Mouse (Mus musculus): ENCODE measurements around the gene Coq10b. TPM values are rescaled to one million over a fixed set of nuclear protein-coding genes. Genes with fewer than 3 reads are reported as not detected.
A peak's percentile ranks its signal among the peaks of the same experiment; 100 is the strongest.

Gene Coq10b
- polyA plus RNA-seq, 1 experiment from 2014 or later: 32.9 TPM

GRCm38 (mm10) chr1:55026444-55027252 is 25.9 kb upstream of the Coq10b start:
- H3K9ac ChIP-seq (replicated peaks; ENCODE audit: low read depth): peak overlapping the region; percentile 99
- H3K4me1 ChIP-seq (ENCODE audit: insufficient read depth, low read depth, low read length): peaks cover 9% of the 10 kb centered on the region; the same call in 1 of the 2 replicates
- no peak for TF ChIP-seq CTCF (IDR thresholded peaks at IDR 0.05)
- no peak for TF ChIP-seq EP300 (IDR thresholded peaks at IDR 0.05)
- no peaks in the 10 kb centered on the region for H3K9me3 ChIP-seq (ENCODE audit: low read length)
- no peaks in the 10 kb centered on the region for H3K36me3 ChIP-seq (ENCODE audit: insufficient read depth, low read length)
- DNase-seq (ENCODE audit: low spot score) (peak; percentile 60), ATAC-seq (peak; percentile 62)
- H3K4me2 ChIP-seq (replicated peaks; ENCODE audit: low read depth, low read length): peak overlapping the region; percentile 56
- no peaks in the 10 kb centered on the region for H3K27me3 ChIP-seq (replicated peaks; ENCODE audit: insufficient read depth, low read length)
- H3K27ac ChIP-seq (ENCODE audit: low read length): peak overlapping the region; percentile 96
- WGBS: under 1% methylated on average over 52 of the region's 55 CpGs
- H3K4me3 ChIP-seq (ENCODE audit: low read depth, low read length): peak overlapping the region; percentile 94

GRCm38 (mm10) chr1:55027253-55027801 is 25.2 kb upstream of the Coq10b start, which contains the start of gene Sf3b1:
Sf3b1 (minus strand) TSS chr1:55027481.
- 2% methylated on average over 45 of the region's 46 CpGs for WGBS

GRCm38 (mm10) chr1:55027966-55028365 is 24.6 kb upstream of the Coq10b start:
- Histone ChIP-seq H3K27ac (ENCODE audit: low read length) (peak overlapping the region; percentile 96), H3K27me3 (replicated peaks; ENCODE audit: insufficient read depth, low read length) (no peaks in the 10 kb centered on the region)
- no peak for ATAC-seq

More at GRCm38 (mm10) chr1:55027253-55027801, 25.2 kb upstream of the Coq10b start, which contains the start of gene Sf3b1:
- peaks cover 9% of the 10 kb centered on the region; the same call in 1 of the 2 replicates for H3K4me1 ChIP-seq (ENCODE audit: insufficient read depth, low read depth, low read length)
- DNase-seq (ENCODE audit: low spot score) (peak; percentile 98), ATAC-seq (peak; percentile 99)
- no peaks in the 10 kb centered on the region for H3K27me3 ChIP-seq (replicated peaks; ENCODE audit: insufficient read depth, low read length)
- no peak for TF ChIP-seq CTCF (IDR thresholded peaks at IDR 0.05)
- no peak for TF ChIP-seq EP300 (IDR thresholded peaks at IDR 0.05)
- H3K9me3 ChIP-seq (ENCODE audit: low read length): no peaks in the 10 kb centered on the region
- peak within 1 kb of the TSS; percentile 94 for H3K4me3 ChIP-seq (ENCODE audit: low read depth, low read length)
- H3K27ac ChIP-seq (ENCODE audit: low read length): peak within 1 kb of the TSS; percentile 96
- H3K36me3 ChIP-seq (ENCODE audit: insufficient read depth, low read length): no peaks in the 10 kb centered on the region
- H3K9ac ChIP-seq (replicated peaks; ENCODE audit: low read depth): peak within 1 kb of the TSS; percentile 99
- H3K4me2 ChIP-seq (replicated peaks; ENCODE audit: low read depth, low read length): peak within 1 kb of the TSS; percentile 56

GRCm38 (mm10) chr1:55028512-55029249 is 23.9 kb upstream of the Coq10b start:
- no peaks in the 10 kb centered on the region for H3K36me3 ChIP-seq (ENCODE audit: insufficient read depth, low read length)
- WGBS: 68% methylated on average over 11 of the region's 11 CpGs
- peak overlapping the region; percentile 44 for H3K4me2 ChIP-seq (replicated peaks; ENCODE audit: low read depth, low read length)
- peak; percentile 53 for DNase-seq (ENCODE audit: low spot score)
- H3K4me3 ChIP-seq (ENCODE audit: low read depth, low read length): 0 out of 2 replicates have a peak overlapping the region, but pooled peaks have one; percentile 8
- H3K9ac ChIP-seq (replicated peaks; ENCODE audit: low read depth): no peak overlapping the region
- TF ChIP-seq EP300 (IDR thresholded peaks at IDR 0.05): no peak
- TF ChIP-seq CTCF (IDR thresholded peaks at IDR 0.05): no peak
- no peaks in the 10 kb centered on the region for H3K27me3 ChIP-seq (replicated peaks; ENCODE audit: insufficient read depth, low read length)
- no peak for ATAC-seq
- peak overlapping the region; percentile 54; the same call in 1 of the 2 replicates for H3K27ac ChIP-seq (ENCODE audit: low read length)
- peaks cover 9% of the 10 kb centered on the region; the same call in 1 of the 2 replicates for H3K4me1 ChIP-seq (ENCODE audit: insufficient read depth, low read depth, low read length)
- H3K9me3 ChIP-seq (ENCODE audit: low read length): no peaks in the 10 kb centered on the region

More at GRCm38 (mm10) chr1:55027966-55028365, 24.6 kb upstream of the Coq10b start:
- TF ChIP-seq CTCF (IDR thresholded peaks at IDR 0.05): no peak
- no peak for TF ChIP-seq EP300 (IDR thresholded peaks at IDR 0.05)
- no peak overlapping the region for H3K9ac ChIP-seq (replicated peaks; ENCODE audit: low read depth)
- no peaks in the 10 kb centered on the region for H3K9me3 ChIP-seq (ENCODE audit: low read length)
- no peak for DNase-seq (ENCODE audit: low spot score)
- H3K4me3 ChIP-seq (ENCODE audit: low read depth, low read length): peak overlapping the region; percentile 94
- WGBS: 96% methylated on average over 1 of the region's 1 CpGs
- peak overlapping the region; percentile 56 for H3K4me2 ChIP-seq (replicated peaks; ENCODE audit: low read depth, low read length)
- no peaks in the 10 kb centered on the region for H3K36me3 ChIP-seq (ENCODE audit: insufficient read depth, low read length)
- H3K4me1 ChIP-seq (ENCODE audit: insufficient read depth, low read depth, low read length): peaks cover 9% of the 10 kb centered on the region; the same call in 1 of the 2 replicates

DNA sequence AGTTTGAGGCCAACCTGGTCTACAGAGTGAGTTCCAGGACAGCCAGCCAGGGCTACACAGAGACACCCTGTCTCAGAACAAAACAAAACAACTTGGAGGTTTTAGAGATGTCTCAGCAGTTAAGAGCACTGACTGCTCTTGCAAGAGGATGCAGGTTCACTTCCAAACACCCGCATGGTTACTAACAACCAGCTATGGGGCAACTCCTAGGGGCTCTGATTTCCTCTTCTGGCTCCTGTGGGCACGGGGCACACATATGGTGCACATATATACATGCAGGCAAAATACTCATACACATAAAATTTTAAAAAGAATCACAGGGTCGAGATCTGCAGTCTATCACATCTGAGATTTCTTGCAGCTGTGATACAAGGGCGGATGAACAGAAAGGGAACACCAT is 23.1 kb upstream of the Coq10b start:
- WGBS: 53% methylated on average over 4 of the region's 4 CpGs
- H3K27ac ChIP-seq (ENCODE audit: low read length): no peak overlapping the region
- H3K27me3 ChIP-seq (replicated peaks; ENCODE audit: insufficient read depth, low read length): no peaks in the 10 kb centered on the region
- ATAC-seq (no peak), DNase-seq (ENCODE audit: low spot score) (no peak)
- no peak overlapping the region for H3K9ac ChIP-seq (replicated peaks; ENCODE audit: low read depth)
- H3K36me3 ChIP-seq (ENCODE audit: insufficient read depth, low read length): no peaks in the 10 kb centered on the region
- TF ChIP-seq EP300 (IDR thresholded peaks at IDR 0.05) (no peak), CTCF (IDR thresholded peaks at IDR 0.05) (no peak)
- no peaks in the 10 kb centered on the region for H3K9me3 ChIP-seq (ENCODE audit: low read length)
- peaks cover 4% of the 10 kb centered on the region; the same call in 1 of the 2 replicates for H3K4me1 ChIP-seq (ENCODE audit: insufficient read depth, low read depth, low read length)
- H3K4me2 ChIP-seq (replicated peaks; ENCODE audit: low read depth, low read length): no peak overlapping the region; the same call in 1 of the 2 replicates
- H3K4me3 ChIP-seq (ENCODE audit: low read depth, low read length): no peak overlapping the region
